Mouse (Mus musculus) retina, adult 2 months (tissue): ENCODE results near the gene Bach2.

Experiments used
- DNase-seq: peaks from one replicate; pipeline ENCODE4 v3.0.0-alpha.2; 2012; ENCODE audit warnings: low read depth, low spot score

Gene Bach2

DNA sequence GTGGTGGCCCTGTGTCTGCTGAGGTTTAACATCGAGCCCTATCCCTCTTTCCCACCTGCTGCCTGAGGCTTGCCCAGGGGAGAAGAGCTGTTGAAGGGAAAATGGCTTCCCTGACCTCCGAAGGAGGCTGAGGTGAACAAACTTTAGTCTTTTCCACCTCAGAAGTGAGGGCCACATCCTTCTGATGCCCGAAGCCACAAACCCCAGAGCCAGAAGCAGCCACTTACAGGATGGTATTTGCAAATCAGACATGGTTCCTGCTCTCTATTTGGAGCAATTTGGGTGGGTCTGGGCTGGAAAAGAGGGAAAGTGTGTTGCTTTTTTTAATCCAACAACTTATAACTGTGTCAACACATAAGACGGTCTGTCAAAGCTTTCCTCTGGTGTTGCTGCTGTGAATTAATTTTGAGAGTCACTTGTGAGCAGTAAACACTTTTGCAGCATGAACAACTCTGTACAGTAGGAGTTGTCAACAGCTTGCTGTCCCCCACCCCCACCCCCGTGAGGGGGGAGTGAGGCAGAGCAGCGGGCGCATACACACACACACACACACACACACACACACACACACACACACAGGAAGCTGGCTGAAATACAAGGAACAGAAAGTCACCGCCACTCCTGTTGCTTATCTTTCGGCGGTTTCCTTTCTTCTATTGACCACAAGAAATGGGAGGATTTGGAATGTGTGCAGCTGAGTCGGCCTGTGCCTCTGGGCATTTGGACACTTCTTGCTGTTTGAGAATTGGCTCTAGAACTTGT lies 149.1 kb downstream of the Bach2 start:
- DNase-seq: no peak

- DNase-seq: no peak
Observed at GRCm38 (mm10) chr4:32388564-32388963, 150.0 kb downstream of the Bach2 start.

DNA sequence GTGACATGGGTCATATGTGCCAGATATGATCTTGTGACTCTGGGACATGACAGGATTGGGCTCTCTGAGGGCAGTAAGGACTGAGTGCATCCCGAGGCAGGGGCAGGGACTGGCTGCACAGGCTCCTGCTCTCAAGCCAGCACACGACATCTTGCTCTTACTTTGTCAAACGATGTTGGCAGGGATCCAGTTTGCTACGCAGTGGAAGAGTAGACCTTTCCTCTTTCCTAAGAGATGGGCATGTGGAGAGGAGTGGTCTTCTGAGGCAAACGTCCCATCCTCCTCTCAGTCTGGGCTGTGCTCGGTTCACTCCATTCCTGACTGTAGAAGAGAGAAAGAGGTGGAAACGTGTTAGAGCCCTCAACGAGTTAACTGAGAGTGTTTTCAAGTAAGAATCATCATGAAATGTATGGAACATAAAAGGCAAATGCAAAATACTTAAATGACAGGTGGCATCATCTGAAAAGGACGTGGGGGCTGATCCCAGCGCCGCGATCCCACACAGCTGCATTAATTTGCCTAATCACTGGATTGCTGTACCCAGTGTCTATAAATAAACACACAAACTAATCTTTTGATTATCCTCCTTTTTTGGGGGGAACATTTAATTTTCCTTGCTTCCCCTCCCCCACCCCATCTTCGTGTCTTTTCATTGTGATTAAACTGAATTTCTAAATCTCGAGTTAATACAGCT lies 150.7 kb downstream of the Bach2 start:
- no peak for DNase-seq

DNA sequence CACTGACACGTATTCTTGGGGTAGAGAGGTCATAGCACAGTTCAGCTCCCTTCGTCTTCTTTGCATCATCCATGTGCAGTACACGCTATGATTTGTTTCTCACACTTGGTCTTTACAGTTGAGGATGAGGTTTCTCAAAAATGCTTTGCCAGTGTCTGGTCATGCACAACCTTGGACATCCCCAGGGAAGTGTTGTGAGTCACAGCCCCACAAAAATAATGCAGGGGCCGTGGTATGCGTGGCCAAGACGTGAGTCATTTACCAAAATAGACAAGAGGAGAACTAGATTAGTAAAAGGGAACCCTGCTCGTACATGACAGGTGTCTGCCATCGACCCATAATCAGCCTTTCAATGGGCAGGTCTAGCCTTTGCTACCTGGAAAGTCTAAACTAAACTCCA lies 152.7 kb downstream of the Bach2 start:
- DNase-seq: no peak

DNA sequence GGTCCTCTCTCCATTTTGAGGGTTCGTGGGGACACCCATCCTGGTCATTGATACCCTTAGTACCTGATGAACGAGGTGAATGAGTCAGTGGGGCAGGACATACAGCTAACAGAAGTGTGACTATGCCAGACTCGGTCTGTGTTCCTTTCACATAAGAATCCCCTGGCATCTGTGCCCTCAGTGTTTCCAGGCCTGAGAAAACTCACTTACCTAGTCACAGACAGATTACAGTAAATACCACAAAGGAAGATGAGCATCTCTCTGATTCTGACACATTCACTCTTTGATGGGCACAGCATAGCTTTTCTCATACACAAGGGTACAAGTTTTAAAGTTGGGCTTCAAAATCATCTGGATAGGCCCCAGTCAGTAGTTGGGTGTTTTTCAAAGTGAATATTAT lies 154.6 kb downstream of the Bach2 start:
- no peak for DNase-seq

DNA sequence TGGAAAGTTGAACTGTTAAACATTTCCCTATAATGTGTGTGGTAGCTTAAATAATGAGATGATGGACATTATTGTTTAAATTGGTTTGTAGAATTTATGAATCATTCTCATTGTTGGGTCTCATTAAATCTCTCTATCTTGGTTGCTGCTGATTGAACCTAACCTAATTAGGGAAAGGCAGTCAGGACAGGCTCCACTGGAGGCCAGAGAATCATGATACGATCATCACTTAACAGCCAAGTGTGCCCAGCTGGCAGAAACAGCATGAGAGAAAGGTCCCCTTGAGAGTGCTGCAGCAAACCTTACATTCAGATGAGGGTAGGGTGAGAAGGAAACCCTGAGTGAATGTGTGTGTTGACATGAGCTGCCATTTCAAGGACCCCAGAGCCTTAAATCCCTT lies 155.3 kb downstream of the Bach2 start:
- no peak for DNase-seq

DNA sequence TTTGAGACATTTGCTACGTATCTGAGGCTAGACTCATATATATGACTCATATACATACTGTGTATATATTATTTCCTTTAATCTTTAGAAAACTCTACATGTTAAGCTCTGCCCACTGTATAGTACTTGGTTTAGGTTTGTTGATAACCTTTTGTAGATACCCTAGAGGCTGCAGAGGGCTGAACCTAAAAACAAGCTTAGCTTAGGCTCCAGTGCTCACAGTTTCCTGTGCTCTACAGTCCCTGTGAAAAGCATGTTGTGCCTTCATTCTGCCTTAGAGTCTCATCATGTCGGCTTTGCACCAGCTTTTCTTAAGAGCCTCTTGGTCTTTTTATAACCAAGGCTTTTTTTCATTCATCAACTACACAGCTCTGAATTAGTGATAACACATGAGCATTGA lies 156.2 kb downstream of the Bach2 start:
- no peak for DNase-seq

DNA sequence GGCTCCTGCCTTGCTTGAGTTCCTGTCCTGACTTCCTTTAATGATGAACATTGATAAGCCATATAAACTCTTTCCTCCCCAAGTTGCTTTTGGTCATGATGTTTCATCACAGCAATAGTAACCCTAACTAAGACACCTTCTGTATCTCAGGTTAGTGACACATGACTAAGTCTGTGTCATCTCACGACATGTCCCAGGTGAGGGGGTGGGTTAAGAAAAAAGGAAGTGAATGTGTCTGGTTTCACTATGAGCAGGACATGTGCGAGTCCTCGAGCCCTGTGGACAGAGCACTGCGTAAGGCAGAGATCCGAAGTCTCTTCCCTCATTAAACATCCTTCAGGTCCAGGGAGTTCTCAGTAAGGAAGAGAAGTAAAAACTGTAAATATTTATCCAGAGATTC lies 162.9 kb downstream of the Bach2 start:
- no peak for DNase-seq

- no peak for DNase-seq
Observed at GRCm38 (mm10) chr4:32403506-32403905, 164.9 kb downstream of the Bach2 start.

- DNase-seq: no peak
Observed at GRCm38 (mm10) chr4:32405149-32405882, 166.7 kb downstream of the Bach2 start.

GRCm38 (mm10) chr4:32405985-32406384 lies 167.4 kb downstream of the Bach2 start:
- DNase-seq: no peak

- DNase-seq: no peak
Observed at GRCm38 (mm10) chr4:32408535-32408934, 169.9 kb downstream of the Bach2 start.

GRCm38 (mm10) chr4:32409116-32409880 lies 170.7 kb downstream of the Bach2 start:
- DNase-seq: no peak

GRCm38 (mm10) chr4:32413063-32413462 lies 174.5 kb downstream of the Bach2 start:
- DNase-seq: peak; percentile 28

DNA sequence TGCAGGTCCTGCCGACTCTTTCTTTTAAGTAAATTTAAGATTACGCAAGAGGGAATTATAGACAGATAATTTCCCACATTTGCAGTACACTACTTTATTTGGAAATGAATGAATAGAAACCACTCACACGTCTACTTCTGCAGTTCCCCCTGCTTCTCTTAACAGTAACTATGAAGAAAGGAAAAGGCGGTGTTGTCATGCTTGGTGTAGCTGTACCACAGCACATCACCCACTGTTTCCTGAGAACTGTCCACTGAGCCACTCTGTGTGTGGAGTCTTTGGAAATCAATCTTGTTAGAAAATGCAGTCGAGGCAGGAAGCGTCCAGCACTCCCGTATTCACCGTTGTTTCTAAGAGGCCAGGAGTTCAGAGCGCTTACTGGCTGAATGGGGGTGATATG lies 174.9 kb downstream of the Bach2 start:
- no peak for DNase-seq

GRCm38 (mm10) chr4:32414959-32415358 lies 176.4 kb downstream of the Bach2 start:
- no peak for DNase-seq

DNA sequence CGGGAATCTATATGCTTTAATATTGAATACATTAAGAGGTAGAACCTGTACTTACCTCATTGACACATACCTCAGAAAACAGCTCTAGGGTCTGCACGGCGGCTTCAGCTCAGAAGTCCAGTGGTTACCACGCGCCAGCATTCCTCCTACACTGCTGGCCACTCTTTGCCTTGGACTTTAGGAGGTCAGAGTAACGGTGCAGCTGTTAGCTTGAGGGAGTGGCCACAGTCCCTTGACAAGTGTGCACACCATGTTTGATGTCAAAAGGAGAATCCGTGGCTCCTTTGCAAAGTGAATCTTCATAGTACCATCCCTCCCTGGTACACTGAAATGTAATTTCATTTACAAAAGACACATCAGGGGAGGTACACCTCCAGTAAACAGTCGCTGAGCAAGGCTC lies 179.3 kb downstream of the Bach2 start:
- DNase-seq: no peak

DNA sequence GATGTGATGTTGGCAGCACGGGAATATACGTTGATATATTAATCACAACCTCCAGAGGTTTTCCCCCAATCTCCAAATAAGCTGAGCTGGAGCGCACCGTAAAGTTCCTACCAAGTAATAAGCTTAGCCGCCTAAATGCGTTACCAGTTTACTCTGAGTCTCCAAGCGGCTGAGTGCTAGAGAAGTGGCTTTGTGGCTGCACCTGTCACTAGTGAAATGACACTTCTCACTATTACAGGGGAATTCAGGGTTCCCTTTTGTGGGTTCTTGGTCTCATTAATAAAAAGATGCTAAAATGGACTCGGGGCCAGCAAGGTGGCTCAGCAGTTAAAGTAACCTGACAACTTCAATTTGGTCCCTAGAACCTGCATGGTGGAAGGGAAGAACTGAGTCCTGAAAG lies 183.0 kb downstream of the Bach2 start:
- DNase-seq: no peak

DNA sequence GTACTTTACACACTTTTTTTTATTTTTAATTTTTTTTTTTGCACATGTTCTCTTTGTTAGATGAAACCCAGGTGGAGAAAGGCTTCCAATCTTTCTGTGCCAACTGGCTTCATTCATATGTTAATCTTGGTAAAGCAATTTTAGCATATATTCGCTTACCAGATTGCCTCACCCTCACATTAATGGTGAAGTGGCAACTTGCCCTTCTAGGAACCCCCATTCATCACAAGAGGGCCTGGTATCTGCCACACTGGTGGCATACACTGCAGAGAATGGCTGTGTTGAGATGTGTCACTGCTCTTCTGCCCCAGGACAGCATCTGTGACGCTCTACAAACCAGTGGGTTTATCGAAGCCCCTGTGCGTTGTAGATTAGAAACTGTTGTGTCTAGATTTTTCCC lies 183.8 kb downstream of the Bach2 start:
- no peak for DNase-seq

DNA sequence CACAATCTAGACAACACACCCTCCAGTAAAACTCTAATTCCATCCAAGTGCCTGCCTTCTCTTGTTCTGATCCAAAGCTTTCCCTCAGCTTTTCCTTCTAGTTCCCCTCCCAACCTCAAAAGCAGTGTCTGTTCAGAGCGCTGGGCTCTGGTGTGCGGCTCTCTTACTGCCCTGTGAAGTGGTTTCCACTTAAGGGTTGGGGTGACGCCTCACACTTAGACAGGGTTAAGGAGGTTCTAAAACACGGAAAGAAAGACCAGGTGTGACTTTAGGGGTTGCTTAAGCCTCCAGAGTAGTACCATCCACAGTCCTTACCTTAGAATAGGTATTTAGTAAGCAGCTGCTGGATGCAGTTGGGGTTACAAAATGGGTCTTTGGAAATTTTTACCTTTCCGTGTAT lies 185.1 kb downstream of the Bach2 start:
- no peak for DNase-seq

- DNase-seq: no peak
Observed at GRCm38 (mm10) chr4:32424434-32424833, 185.8 kb downstream of the Bach2 start.

DNA sequence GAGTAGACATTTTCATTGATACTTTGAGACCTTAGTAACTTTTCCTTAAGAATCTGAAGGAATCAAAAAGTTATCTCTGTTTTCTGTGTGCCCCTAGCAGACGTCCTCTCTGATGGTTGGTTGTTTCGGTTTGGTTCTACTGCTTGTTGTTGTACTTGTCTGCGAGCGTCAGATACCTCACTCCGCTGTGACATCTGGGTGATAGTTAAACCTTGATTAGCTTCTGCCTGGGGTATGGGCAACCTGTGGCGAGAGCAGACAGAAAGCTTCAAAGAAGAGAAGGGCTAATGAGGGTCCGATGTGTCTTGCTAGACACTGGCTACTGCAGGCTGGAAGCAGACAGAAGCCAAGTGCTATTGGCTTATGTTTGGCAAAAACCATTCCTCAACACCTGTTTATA lies 186.5 kb downstream of the Bach2 start:
- no peak for DNase-seq
